Mouse (Mus musculus) skeletal muscle tissue, adult 2 months (tissue): Measurements from ENCODE around the gene H2afj.

Experiments
- DNase-seq: peaks from one replicate; pipeline ENCODE4 v3.0.0-alpha.2; 2012; ENCODE audit warnings: low read depth, low spot score

Gene H2afj

DNA sequence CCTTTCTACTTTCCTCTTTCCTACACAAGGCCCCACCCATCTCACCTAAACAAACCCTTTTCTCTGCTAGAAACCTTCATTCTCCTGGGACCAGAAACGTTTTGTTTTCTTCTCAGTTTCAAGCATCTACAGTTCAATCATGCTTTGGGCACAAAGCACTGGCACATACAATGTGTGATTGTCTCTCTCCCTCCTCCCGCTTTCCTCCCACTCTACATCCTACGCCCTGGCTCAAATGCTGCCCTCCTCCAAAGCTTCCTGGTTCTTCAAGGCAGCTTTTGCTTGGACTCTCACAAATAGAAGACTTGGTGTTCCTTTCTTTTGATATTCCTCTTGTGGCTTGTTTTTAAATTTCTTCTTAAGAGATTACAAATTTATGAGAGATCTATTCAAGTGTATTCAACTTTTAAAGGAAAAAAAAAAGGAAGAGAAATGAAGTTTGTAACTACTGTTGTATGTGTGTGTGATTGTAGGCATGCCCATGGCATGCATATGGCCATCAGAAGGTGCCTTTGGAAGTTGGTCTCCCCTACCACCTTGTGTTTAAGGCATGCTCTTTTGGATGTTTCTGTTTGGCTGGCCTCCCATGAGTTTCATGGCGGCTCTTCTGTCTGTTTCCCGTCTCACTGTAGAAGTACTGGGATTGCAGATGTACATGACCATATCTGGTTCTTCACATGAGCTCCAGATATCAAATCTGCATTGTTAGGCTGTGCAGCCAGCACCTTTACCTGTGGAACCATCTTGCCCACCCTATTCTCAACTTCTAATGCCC, 37.8 kb downstream of the H2afj start:
- DNase-seq, result no peak

- no peak for DNase-seq
These were observed 39.2 kb downstream of the H2afj start for GRCm38 (mm10) chr6:136847267-136847666.

DNA sequence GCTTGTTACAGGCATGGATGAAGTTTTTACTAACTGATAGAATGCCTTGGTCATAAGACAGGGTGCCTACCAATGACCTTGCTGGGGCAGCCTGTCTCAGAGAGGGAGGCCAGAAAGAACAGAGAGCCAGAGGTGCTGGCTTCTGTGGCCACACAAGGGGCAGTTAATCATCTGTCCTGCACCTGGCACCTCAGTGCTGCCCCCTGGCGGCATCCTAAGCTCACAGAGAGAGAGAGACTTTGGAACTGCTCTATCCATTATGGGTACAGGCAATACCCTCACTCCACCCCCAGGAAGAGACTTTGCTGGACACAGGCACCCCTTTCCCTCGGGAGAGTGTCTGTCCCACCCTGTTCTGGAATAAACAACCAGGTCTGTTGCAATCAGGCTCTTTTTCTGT, 39.7 kb downstream of the H2afj start:
- no peak for DNase-seq

DNA sequence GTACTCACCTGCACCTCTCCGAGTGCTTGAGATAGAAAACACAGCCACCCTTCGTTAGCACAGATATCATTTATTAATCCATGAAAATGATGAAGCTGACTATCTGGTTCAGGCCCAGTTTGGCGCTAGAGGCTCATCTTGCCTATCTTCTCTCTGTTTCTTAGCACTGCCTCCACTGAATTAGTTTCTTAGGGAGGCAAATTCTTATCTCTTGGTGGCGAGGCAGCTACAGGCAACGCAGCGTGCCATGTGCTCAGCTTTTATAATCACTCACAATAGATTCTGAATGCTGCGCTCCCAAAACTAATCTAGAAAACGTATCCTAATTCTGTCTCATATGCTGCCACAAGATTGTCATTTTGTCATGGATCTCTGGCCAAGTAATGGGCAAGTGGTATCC, 40.4 kb downstream of the H2afj start:
- DNase-seq, result no peak

- DNase-seq, result no peak
These were observed 40.9 kb downstream of the H2afj start for GRCm38 (mm10) chr6:136848971-136849370.

- no peak for DNase-seq
These were observed 42.2 kb downstream of the H2afj start for GRCm38 (mm10) chr6:136850267-136850666.

DNA sequence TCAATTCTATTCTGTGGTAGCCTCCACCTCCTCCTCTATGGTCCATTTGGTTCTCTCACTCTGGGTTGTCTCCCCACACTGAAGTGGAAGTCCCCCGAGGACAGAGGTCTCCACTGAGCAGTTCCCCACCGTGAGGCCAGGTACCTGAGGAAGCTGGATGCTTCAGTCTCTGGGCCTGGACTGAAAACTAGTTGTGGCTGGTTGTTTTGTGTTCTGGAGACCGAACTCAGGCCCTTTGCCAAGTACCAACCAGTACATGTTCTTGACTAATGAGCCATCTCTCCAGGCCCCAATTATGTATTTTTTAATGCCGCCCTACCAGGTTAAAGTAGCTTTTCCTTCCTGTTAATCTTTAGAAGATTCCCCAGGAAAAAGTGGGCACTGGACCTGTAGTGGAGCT, 44.3 kb downstream of the H2afj start:
- no peak for DNase-seq

GRCm38 (mm10) chr6:136852762-136853161, 44.7 kb downstream of the H2afj start:
- DNase-seq, result no peak

- no peak for DNase-seq
These were observed 46.3 kb downstream of the H2afj start for GRCm38 (mm10) chr6:136854361-136854781.

- DNase-seq, result no peak
These were observed 47.1 kb downstream of the H2afj start for GRCm38 (mm10) chr6:136855183-136855582.

- DNase-seq, result no peak
These were observed 48.1 kb downstream of the H2afj start for GRCm38 (mm10) chr6:136856071-136856636.

DNA sequence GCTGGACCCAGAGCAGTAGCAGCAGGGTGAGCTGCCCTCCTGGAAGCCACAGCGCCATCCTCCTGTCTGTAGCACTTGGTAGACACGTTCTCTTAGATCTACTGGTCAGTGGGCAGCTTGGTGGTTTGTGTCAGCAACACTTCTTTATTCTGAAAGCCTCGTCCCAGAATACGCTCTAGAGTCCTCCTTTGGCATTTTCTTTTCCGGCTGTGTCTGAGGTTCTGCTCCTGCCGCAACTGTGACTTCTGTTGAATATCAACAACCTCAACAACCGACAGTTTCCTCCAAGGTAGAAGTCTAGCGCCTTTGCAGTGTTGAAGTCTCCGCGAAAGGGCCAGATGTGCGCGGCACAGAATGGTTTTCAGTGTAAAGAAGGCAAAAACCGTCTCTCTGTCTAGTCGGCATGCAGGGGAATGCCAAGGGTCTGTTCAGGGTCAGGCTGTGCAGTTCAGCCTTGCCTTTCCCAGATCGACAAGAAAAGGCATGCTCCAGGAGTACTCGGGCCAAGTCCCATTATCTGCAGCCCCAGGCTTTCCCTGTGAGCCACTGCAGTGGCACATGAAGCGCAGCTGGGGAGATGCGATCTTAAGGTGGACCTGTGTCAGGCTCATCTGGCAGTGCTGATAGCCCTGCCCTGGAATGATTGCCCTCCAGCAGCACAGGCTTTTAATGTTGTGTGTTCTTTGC, 49.3 kb downstream of the H2afj start, which contains the start of gene Art4:
TSS of gene Art4 (minus strand) at position 548 of the 687 bp plus-strand sequence.
- DNase-seq, result no peak

DNA sequence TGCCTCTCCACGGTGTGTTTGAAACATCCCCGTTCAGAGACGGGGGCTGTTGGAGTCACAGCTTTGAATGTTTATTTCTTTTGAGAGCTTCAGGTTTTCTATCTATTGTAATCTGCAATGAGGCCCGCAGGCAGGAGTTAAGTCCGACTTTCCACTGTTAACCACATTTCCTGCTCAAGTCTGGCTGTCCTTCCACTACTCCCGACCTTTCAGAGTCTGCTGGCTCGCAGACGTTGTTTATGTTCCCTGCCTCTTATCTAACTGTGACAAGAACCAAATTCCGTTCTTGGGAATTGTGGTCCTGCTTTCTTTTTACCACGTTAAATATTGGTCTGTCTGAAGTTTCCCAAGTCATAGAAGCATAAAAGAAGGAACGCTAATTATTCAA, 49.8 kb downstream of the H2afj start:
- no peak for DNase-seq

DNA sequence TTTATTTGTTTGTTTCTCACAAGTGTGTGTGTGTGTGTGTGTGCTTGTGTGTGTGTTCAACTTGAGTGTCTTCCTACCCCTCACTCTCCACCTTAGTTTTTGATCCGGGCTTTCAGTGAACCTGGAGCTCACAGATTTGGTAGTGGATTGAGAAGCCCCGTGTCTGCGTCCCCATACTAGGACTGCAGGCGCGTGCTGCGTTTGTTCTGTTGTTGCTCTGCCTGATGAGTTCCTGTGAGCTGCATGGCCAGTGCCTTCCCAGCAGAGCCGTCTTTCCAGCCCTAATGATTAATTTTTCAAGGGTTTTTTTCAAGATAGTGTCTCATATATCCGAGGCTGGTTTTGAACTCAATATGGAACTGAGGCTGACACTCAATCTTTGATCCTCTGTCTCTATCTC, 50.4 kb downstream of the H2afj start:
- DNase-seq, result no peak
